Mouse (Mus musculus): Measurements from ENCODE around the gene Evi2a.

The Evi2a gene

DNA sequence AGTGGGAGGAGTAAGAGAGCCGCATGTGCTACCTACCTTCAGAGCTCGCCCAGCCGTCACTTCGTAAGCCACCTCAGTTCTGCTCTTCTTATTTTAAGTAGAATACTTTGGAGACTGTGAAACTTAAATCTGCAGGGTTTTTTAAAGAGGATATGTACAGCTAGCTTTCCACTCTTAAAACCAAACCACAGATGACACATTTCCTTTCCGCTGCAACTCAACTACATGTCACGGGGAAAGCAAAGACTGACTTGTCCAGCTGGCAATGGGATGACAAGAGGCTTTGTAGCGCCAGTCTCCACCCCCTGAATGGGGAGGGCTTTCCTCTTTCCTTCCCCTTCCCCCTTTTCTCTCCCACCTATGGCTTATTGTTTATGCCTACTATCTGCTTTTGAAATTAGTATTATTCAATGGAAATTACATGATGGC is at the start of gene Evi2a, which contains the start of gene Evi2:
Gene Evi2a, minus strand, starts transcription at position 277 of the 429 bp plus-strand sequence.
Gene Evi2, minus strand, starts transcription at position 257 of the 429 bp plus-strand sequence.
- no peak for DNase-seq (ENCODE audit: low spot score in 2 of 2)

DNA sequence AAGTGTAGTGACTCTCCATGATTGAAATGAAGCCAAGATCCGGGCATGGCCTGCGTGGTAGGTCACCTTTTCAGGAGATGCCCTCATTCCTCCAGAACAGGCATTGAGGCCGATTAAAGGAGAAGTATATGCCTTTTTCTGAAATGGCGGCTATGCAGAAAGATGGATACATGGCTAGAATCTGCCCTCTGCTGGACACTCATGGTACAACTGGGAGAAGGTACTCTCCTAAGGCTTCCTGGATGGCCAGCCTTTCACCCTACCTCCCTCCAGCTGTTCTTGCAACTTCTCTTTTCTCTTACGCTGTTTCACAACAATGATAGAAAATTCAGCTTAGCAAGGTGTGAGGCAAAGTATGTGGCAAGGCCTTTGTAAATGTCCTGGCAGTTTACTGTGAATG is 47.3 kb upstream of the Evi2a start:
- peak; percentile 56 to 77 for DNase-seq (ENCODE audit: low spot score in 2 of 2)

DNA sequence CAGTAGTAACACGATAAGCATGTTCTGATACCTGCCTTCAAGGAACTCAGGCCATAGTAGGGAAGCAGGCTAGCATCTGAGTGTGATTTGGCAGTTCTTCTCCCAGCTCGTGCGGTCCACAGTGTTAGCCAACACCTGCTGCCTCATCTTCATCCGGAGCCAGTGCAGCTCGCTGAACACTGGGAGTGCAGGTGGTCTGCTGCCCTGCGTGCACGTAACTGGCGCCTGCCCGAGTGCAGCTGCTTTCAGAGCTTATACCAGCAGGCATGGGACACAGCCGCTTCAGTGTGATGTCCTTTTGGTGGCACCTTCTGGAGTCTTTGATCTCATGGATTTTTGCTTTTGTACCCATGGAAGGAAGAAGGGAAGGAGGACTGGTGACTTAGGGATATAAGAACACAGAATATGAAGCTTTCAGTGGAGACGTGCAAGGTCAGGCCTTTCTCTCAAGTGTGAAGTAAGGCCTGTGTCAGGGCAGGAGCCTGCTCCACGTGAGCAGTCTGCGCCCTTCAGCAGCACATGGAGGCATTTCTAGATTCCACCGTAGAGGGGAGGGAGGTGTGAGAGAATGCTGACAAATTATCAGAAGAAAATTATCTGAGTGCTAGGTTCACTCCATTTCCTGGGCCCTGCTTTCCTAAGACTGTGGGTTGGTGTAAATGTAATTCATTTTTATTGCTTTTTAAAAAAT is 45.1 kb upstream of the Evi2a start:
- DNase-seq (ENCODE audit: low spot score in 2 of 2): no peak

DNA sequence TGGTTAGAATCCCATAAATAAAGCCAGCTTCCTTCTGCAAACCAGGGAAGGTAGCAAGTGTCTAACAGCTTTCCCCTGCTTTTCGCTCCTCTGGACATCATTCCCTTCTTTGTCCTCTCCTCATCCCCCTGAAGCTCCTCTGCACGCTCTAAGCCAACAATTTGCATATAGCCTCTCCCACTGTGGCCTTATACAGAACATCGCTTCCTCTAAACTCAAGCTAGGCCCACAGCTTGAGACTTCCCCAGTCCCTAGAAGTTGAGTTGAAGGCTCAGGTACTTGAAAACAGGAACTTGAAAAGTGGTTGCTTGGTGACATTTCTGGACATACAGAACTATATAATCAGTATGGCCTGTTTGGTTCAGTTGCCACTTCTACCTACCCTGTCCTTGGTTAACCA is 43.4 kb upstream of the Evi2a start:
- no peak for DNase-seq (ENCODE audit: low spot score in 2 of 2)

DNA sequence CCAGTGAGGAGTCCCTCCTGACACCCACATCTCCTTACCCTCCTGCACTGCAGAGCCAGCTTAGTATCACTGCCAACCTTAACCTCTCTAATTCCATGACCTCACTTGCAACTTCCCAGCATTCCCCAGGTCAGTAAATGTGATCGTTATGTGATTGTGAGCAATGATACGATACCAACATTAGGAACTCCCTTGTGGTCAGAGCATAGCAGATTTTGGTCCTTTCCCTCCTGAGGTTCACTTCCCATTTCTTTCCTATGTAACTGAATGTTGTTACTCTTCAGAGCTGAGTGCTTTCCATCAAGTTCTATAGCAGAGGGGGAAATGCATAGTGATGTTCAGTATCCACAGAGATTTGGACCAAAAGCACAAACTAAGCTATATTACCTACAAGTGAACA is 39.9 kb upstream of the Evi2a start:
- DNase-seq (ENCODE audit: low spot score in 2 of 2): no peak

DNA sequence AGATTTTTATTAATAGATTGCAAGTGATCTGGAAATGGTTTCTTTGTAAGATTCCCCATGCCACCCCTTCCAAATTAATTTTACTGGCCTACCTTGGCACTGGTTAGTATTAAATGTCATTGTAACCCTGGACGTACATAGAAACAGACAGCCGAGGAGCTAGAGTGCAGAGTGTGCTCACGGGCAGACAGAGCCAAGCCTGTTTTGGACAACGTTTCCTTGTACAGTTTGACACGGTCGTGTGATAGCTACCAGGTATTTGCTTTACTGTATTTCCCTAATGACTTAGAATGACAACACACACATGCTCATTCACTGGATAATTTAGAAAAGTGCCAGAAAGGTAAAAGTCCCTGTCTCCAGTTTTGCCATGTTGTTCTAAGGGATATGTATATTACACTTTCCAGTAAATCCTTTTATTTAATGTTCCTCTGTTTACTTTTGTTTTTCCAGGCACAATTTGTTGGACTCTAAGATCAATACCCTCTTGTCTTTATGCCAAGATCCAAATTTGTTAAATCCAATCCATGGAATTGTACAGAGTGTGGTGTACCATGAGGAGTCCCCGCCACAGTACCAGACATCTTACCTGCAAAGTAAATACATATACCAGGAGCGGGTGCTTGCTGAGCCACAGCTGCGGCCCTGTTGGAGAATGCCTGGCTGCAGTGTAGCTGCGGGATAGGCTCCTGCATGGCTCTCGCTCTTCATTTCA is 37.9 kb upstream of the Evi2a start:
- DNase-seq (ENCODE audit: low spot score in 2 of 2): no peak

DNA sequence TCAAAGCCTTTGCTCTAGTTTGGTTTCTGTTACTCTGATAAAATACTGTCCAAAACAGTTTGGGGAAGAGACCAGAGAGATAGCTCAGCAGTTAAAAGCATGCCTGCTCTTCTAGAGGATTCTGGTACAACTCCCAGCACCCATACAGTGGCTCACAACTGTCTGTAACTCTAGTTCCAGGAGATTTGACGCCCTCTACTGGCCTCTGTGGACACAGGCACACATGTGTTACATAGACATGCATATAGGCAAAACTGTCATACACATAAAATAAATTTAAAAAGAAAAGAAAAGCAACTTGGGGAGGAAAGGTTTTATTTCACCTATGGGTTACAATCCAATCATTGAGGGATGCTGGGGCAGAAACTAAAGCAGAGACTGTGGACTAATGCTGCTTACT is 36.5 kb upstream of the Evi2a start:
- DNase-seq (ENCODE audit: low spot score in 2 of 2): no peak

DNA sequence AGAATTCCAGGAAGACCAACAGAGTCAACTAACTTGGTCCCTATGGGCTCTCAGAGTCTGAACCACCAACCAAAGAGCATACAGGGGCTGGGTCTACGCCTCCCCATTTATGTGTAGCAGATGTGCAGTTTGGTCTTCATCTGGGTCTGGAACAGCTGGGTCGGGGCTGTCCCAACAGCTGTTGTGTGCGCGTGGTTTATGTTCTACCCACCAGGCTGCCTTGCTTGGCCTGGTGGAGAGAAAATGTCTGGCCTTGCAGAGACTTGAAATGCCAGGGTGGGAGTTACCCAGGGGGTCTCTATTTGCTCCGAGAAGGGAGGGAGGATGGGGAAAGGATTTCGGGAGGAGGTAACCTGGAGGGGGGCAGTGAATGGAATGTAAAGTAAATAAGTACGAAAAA is 33.1 kb upstream of the Evi2a start:
- DNase-seq (ENCODE audit: low spot score in 2 of 2): no peak

DNA sequence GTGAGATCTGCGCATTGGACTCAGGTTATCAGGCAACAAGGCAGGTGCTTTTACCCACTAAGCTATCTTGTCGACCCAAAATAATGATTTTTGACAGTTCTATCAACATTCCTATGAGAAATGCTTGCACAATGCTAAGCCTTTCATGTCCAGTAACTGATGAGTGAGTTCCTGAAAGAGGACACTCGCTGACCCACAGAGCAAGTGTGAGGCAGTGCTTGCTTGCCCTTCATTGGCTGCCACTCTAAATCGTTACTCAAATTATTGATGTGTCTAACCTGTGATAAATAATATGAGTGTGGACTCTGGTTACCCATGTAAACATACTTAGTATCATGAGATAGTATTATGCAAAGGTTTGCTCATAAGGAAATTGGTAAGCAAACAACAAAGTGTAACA is 30.1 kb upstream of the Evi2a start:
- DNase-seq (ENCODE audit: low spot score in 2 of 2): no peak

DNA sequence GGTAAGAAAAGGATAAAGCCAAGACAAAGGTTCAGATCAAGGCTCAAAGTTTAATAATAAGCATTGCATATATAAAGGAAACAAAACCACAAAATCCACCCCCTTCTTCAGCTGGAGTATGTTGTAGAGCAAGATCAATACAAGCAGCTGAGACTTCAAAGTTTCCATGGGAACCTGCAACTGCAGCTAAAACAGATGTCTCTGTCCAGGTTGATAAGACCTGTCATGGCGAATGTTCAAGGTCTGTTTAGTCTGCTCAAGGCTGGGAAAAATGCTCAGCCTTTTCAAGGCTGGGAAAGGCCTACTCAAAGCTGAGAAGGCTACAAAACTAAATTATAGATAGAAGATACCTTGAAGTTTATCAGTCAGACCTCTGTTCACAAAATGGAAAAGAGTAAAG is 22.2 kb upstream of the Evi2a start:
- no peak for DNase-seq (ENCODE audit: low spot score in 2 of 2)

DNA sequence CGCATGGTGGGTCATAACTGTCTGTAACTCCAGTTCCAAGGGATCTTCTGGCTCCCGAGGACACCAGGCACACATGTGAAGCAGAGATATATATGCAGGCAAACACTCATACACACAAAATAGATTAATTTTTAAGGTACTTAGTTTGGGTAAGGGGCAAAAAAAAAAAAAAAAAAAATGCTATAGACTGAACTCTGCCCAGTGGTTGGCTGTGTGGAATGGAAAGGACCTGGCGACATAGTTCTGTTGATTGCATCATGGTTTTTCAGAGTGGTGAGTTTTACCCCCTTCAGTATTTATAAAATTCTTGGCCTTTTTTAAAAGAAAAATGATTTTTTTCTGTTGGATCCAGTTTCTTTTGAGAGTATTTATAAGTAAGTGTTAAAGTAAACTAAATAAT is 5.9 kb upstream of the Evi2a start:
- no peak for DNase-seq (ENCODE audit: low spot score in 2 of 2)

DNA sequence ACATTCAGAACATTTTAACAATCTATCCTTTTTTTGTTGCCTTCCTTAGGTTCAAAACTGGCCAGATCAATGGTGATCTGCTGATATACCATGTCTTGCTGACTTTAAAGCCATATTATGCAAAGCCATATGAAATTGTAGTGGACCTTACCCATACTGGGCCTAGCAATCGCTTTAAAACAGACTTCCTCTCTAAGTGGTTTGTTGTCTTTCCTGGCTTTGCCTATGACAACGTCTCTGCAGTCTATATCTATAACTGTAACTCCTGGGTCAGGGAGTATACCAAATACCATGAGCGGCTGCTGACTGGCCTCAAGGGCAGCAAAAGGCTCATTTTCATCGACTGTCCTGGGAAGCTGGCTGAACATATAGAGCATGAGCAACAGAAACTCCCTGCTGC is 5.1 kb upstream of the Evi2a start:
- DNase-seq (ENCODE audit: low spot score in 2 of 2): no peak

DNA sequence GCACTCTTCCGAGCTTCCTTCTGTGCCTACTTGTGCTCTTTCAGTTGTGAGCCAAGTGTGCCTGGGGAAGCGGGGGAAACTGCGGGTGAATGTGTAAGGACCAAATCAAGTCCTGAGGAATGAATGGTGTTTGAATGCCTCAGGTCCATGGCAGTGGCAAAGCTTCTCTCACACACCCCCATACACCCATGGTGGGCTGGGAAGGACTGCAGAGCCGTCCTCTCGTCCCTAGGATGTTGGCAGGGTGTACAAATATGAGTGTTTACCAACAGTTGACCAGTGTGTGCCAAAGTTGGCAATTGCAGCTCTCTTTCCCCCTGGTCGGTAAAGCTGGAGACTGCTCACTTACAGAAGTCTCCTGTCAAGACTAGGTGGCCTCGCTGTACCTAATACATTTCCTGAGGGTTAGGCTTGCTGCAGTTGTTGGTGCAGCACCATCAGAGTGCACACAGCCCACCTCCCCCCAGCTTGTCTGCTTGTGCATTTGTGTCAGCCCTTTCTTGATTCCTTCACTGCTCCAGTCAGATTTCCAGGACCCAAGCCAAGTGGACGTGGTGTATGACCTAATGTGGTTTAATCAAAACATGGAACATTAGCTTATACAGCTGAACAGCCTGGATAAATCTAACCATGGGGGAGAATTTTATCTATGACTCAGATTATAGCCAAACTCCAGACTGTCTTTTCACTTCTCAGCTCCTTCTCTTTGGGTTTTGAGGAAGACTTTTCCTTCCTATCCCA is 3.7 kb upstream of the Evi2a start:
- DNase-seq (ENCODE audit: low spot score in 2 of 2): no peak

DNA sequence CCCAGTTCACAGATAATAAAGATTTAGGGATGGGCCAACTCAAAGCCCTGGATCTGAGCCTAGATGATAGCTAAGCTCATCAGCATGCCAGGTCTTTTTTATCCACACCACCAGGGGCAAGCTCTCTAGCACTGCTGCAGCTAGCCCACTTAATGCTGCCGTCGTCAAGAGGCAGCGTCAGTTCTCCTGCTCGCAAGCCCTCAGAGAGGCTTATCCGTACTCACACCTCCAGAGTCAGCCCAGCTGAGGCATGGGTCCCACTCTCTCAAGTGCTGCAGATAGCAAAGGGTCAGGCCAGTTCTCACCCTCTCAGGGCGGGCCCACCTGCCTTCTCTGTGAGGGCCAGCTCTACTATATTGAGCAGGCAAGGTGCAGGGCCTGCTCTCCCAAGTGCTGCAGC is 2.9 kb upstream of the Evi2a start:
- DNase-seq (ENCODE audit: low spot score in 2 of 2): no peak

DNA sequence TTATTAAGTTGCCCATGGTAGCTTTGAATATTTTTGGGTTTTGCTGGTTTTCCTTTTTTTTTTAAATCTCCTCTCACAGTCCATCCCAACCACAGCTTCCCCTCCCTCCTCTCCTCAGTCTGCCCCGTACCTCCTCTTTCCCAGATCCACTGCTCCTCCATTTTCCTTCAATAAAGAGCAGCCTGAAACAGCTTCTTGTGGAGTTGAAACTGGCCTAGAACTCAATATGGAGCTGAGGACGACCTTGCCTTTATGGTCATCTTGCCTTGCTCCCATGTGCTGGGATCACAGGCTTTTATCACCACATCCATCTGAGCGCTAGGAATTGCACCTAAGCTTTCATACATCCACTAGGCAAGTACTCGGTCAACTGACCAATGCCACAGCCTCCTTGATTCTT is 1.1 kb upstream of the Evi2a start:
- DNase-seq (ENCODE audit: low spot score in 2 of 2): no peak

DNA sequence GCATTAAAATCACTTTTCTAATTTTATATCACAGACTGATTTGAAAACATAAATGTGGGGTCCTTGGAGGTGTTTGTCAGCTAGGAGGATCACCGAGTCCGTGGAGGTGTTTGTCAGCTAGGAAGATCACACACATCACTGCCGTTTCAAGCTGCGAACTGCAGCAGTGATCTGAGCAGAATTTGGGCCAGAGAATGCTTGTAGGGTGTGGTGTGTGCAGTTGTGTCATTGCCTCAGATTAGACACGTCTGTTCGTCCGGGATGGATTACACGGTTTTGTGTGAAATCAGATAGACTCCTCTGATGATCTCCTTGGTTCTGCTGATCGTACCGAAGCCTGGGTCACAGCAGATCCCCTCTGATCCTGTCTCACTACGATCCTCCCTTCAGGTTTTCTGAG is 365 bp upstream of the Evi2a start:
- no peak for DNase-seq (ENCODE audit: low spot score in 2 of 2)

DNA sequence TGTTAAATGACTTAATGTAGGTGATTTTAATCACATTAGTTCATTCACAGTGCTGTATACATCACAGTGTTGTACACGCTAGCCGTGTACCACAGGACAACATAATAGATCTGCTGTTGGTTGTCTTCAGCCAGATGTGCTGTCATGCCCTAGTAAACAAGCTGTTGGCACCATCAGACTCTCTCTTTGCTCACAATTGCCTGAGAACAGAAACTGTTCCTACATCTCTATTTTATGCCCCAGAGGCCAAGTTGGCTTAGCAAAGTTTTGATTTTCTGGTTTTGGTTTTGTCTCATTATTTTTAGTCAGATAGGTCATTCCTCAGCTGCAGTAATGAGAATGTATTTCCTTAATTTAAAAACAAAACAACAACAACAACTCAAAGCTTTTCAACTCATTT is 673 bp downstream of the Evi2a start:
- no peak for DNase-seq (ENCODE audit: low spot score in 2 of 2)

DNA sequence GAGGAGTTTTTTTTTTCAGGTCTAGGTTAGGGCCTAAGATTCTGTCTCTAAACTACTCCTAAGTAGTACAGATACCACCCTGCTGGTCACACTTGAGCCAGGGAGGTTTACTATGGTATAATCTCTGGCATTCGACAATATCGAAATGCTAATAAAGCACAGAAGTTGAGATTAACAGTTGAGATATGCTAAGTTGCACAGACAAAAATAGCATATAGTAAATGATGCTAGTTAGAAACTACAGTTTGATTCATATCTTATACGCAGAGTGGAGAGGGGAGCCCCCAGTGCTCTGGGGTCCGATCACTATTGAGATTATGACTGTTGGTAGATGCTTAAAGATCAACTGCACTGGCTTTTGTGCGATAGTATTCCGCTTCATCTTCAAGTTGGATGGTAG is 1.2 kb downstream of the Evi2a start:
- DNase-seq (ENCODE audit: low spot score in 2 of 2): no peak

DNA sequence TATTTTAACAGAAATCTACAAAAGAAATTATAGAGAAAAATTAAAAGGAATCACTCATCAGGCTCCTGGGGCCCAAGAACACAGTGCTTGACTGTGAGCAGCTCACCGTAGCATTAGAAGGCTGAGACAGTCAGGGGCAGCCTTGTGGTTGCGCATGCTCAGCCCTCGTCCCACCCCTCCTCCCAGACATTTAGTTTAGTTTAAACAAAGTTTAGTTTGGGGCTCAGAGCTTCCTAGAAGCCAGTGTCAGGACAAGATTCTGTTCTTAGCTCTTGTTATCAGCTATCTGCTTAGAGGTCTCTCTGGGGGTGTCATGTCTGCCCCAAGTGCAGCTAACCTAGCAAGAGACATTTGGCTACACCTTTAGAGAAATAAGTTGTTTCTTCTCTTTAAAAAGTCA is 1.8 kb downstream of the Evi2a start:
- no peak for DNase-seq (ENCODE audit: low spot score in 2 of 2)

DNA sequence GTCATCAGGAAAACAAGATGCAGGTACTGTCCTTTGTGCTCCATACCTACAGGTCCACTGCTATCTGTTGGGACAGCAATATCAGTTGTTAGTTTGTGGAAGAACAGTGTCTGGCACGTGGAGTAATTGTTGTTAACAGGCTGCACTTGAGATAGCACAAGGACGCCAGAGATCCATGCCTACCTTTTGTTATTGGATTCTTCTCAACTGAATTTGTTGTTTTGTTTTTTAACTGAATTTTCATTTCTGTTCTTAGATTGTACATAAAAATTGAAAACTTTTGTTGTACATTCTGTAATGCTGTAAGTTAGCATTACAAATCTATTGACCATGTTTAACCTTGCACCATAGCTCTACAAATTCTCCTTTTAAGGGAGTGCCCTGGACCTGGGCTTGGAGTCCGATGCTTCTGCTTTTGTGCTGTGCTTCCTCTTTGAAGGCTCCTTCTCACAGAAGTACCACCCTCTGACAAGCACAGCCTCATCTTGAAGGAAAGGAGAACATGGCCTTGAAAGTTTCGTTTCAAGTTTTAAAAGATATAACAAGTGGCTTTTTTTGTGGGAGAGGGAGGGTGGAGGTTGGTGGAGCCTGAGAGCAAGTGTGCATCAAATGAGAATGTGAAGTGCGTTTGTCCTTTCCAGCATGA is 2.5 kb downstream of the Evi2a start:
- DNase-seq (ENCODE audit: low spot score in 2 of 2): peak in 1 of 2 experiments; percentile 21

DNA sequence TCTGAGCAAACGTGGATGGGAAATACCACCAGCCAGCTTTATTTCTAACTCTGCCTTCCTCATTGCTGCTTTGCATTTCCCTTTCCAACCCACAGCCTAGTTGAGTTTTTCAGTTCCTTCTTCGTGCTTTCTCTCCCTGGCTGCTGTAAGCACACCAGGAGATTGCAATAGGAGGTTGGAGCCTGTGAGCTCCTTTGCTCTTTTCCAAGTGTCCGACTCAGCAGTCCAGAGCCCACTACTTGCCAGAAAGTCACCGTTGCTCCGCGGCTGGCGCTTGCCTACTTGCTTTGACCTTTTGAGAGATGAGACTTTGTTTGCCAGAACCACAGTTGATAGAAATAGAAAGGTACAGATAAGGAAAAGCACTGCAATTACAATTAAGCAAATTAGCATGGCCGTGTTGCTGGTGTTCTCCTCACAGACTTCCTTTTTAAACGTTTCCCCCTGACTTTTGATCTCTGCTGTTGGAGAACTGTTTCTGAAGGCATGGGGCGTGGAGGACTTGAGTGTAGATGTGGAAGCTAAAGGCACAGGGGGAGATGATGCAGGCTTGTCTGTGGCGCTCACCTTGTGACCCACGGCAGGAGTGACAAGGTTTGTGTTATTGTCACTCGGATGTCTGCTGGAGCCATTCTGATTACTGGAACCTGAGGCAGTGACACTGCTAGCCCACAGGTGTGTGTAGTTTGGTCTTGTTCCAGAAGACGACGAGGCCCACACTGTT is 3.2 kb downstream of the Evi2a start:
- DNase-seq (ENCODE audit: low spot score in 2 of 2): peak in 1 of 2 experiments; percentile 21

DNA sequence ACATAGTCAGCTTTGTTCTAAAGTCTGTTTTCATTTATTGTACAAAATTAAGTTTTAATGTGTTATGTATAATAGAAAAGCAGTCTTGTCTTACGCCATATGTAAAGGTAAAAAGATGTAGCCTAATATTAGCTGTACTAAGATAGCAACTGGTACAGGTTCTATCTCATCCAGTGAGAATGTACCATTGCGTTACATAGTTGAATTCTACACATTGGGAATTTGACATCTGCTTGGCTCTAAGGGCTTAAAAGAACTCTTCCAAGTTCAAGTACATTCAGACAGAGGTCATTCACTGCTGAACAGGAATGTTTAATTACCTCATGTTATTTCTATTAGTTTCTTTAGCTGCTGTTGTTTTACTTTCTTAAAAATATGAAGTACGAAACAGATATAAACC is 3.9 kb downstream of the Evi2a start:
- DNase-seq (ENCODE audit: low spot score in 2 of 2): no peak

All from spleen, postnatal 14 days (tissue).